Mouse (Mus musculus) cortical plate, adult 2 months (tissue): Measurements from ENCODE around the gene Ltbp3.

ENCODE experiments used
- CTCF ChIP-seq: fragments of 200-500 bp; IDR thresholded peaks from 2 replicates; pipeline ENCODE4 v1.5.1; 2011; ENCODE audit warnings: mild to moderate bottlenecking, control low read depth, low read length; ENCODE audit not compliant: insufficient read depth; ENCODE audit errors: extremely low read depth
- POLR2A ChIP-seq: fragments of 200-500 bp; IDR thresholded peaks from 2 replicates; pipeline ENCODE4 v1.6.1; 2011; ENCODE audit warnings: mild to moderate bottlenecking, low read length, control low read depth; ENCODE audit not compliant: insufficient read depth; ENCODE audit errors: extremely low read depth

DNA sequence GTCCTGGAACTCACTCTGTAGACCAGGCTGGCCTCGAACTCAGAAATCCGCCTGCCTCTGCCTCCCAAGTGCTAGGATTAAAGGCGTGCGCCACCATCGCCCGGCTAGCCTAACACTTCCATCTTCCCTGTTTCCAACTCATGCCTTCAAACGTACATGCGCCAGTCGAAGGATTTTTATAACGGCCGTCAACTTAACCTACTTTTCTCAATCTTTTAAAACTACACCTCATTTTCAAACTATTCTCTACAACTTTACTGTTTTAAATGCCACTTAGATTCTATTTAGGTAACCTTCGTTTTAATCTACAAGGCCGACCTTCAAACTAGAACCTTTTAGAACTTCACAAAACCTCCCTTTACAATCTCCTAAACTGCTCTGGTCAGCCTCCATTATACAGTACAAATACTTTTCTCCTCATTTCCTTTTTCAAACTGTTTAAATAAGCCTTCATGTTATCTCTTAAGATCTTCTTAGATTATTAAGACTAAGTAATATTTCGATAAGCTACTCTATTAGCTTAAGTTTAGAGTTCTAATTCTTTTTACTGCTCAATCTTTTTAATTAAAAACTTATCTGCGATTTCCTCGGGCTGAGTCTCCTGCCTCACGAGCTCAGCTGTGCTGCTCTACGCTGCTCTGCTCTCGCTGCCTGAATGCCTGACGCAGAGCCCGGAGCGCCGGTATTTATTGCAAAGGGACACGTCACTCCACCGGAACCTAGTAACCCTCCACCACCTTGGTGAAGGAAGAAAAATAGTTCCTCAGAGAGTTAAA is 61.5 kb downstream of the Ltbp3 start:
- TF ChIP-seq CTCF (no peak), POLR2A (peak; percentile 100)
